Mouse (Mus musculus) kidney, postnatal 0 days (tissue): ENCODE measurements around the gene Cdk17. TPM values are rescaled to one million over a fixed set of nuclear protein-coding genes. Genes with fewer than 3 reads are reported as not detected.

Experiments used
- ATAC-seq: fragments of 200-750 bp; cut with Nextera tagmentation; replicated peaks from 2 replicates; pipeline ENCODE4 v1.8.0; 2017; ENCODE audit warnings: low read depth, moderate number of reproducible peaks, moderate TSS enrichment, moderate library complexity; ENCODE audit not compliant: low FRiP score
- DNase-seq: peaks from one replicate; pipeline ENCODE4 v3.0.0-alpha.2; 2016; ENCODE audit warnings: low spot score
- H3K27ac ChIP-seq: fragments of 300-500 bp; sonication (generic); 2 replicates; pipeline ENCODE4 v1.5.1; 2014; ENCODE audit warnings: mild to moderate bottlenecking
- H3K27me3 ChIP-seq: fragments of 300-500 bp; sonication (generic); 2 replicates; pipeline ENCODE4 v1.6.1; 2014; ENCODE audit warnings: low read length, mixed read lengths; ENCODE audit not compliant: insufficient read depth
- H3K36me3 ChIP-seq: fragments of 300-500 bp; sonication (generic); 2 replicates; pipeline ENCODE4 v1.6.1; 2014; ENCODE audit warnings: low read length, mixed read lengths; ENCODE audit not compliant: insufficient read depth
- H3K4me1 ChIP-seq: fragments of 300-500 bp; sonication (generic); replicated peaks from 2 replicates; pipeline ENCODE4 v1.6.1; 2014; ENCODE audit warnings: antibody characterized with exemption, low read length, mixed read lengths; ENCODE audit not compliant: insufficient read depth
- H3K4me2 ChIP-seq: fragments of 300-500 bp; sonication (generic); 2 replicates; pipeline ENCODE4 v1.6.1; 2014; ENCODE audit warnings: mild to moderate bottlenecking, low read length, moderate library complexity, mixed read lengths
- H3K4me3 ChIP-seq: fragments of 300-500 bp; sonication (generic); replicated peaks from 2 replicates; pipeline ENCODE4 v1.5.1; 2014; ENCODE audit warnings: low read depth, low read length
- H3K9ac ChIP-seq: fragments of 300-500 bp; sonication (generic); 2 replicates; pipeline ENCODE4 v1.6.1; 2014; ENCODE audit warnings: low read depth, low read length
- H3K9me3 ChIP-seq: fragments of 300-500 bp; sonication (generic); replicated peaks from 2 replicates; pipeline ENCODE4 v1.6.1; 2016; ENCODE audit warnings: low read length, inconsistent platforms, mixed read lengths
- CTCF ChIP-seq: IDR thresholded peaks from 2 replicates; pipeline ENCODE4 v1.5.1; 2016; ENCODE audit warnings: antibody characterized with exemption, low read depth, mild to moderate bottlenecking, moderate library complexity
- WGBS: fragments of 180-500 bp; shearing (Covaris S2); extraction: QIAGEN DNeasy Blood & Tissue Kit; methylation state at CpG from one replicate; pipeline ENCODE4 v1.1.7; 2014; 5-methylcytosine and 5-hydroxymethylcytosine counted together
- polyA plus RNA-seq: library from polyadenylated mRNA; unstranded; fragments of >200 nt; fragmentation: Nextera tagmentation; extraction: Ambion mirVana; gene quantifications from 2 replicates; pipeline ENCODE4 v1.2.1, GENCODE M21; 2015

Gene Cdk17
- polyA plus RNA-seq, 1 experiment from 2014 or later, result 16.4 TPM

- DNase-seq, result peak; percentile 65
- 0 out of 2 replicates have a peak, but pooled peaks have one; percentile 31 for ATAC-seq
Observed at GRCm38 (mm10) chr10:93247902-93248301, 87.2 kb downstream of the Cdk17 start.

GRCm38 (mm10) chr10:93248416-93248815 is 87.7 kb downstream of the Cdk17 start:
- Histone ChIP-seq H3K27ac (no peak overlapping the region), H3K9ac (no peak overlapping the region), H3K27me3 (no peaks in the 10 kb centered on the region), H3K4me2 (no peak overlapping the region), H3K4me3 (no peak overlapping the region), H3K4me1 (0 out of 2 replicates have a peak, but pooled peaks cover 6% of the 10 kb centered on the region), H3K36me3 (0 out of 2 replicates have a peak, but pooled peaks cover 10% of the 10 kb centered on the region), H3K9me3 (no peaks in the 10 kb centered on the region)
- 76% methylated on average over 8 of the region's 8 CpGs for WGBS
- ATAC-seq (no peak), DNase-seq (no peak)
- TF ChIP-seq CTCF, result no peak

More at GRCm38 (mm10) chr10:93247902-93248301, 87.2 kb downstream of the Cdk17 start:
- 35% methylated on average over 6 of the region's 6 CpGs for WGBS
- TF ChIP-seq CTCF, result no peak
- no peak overlapping the region for H3K9ac ChIP-seq
- no peak overlapping the region for H3K4me3 ChIP-seq
- 0 out of 2 replicates have a peak, but pooled peaks cover 10% of the 10 kb centered on the region for H3K36me3 ChIP-seq
- H3K4me2 ChIP-seq, result no peak overlapping the region
- no peaks in the 10 kb centered on the region for H3K9me3 ChIP-seq
- H3K27ac ChIP-seq, result no peak overlapping the region
- 0 out of 2 replicates have a peak, but pooled peaks cover 6% of the 10 kb centered on the region for H3K4me1 ChIP-seq
- no peaks in the 10 kb centered on the region for H3K27me3 ChIP-seq

GRCm38 (mm10) chr10:93249901-93250300 is 89.2 kb downstream of the Cdk17 start:
- no peak overlapping the region for H3K9ac ChIP-seq
- DNase-seq (no peak), ATAC-seq (no peak)
- 79% methylated on average over 7 of the region's 7 CpGs for WGBS
- H3K36me3 ChIP-seq, result peaks cover 9% of the 10 kb centered on the region; the same call in 1 of the 2 replicates
- H3K9me3 ChIP-seq, result no peaks in the 10 kb centered on the region
- no peak overlapping the region for H3K4me3 ChIP-seq
- H3K4me2 ChIP-seq, result no peak overlapping the region
- TF ChIP-seq CTCF, result no peak
- 0 out of 2 replicates have a peak, but pooled peaks cover 6% of the 10 kb centered on the region for H3K4me1 ChIP-seq
- no peak overlapping the region for H3K27ac ChIP-seq
- no peaks in the 10 kb centered on the region for H3K27me3 ChIP-seq

- H3K9me3 ChIP-seq, result no peaks in the 10 kb centered on the region
- H3K4me2 ChIP-seq, result no peak overlapping the region
- no peak overlapping the region for H3K4me3 ChIP-seq
- peak overlapping the region; percentile 31 for H3K27ac ChIP-seq
- H3K36me3 ChIP-seq, result peaks cover 9% of the 10 kb centered on the region; the same call in 1 of the 2 replicates
- TF ChIP-seq CTCF, result no peak
- 0 out of 2 replicates have a peak, but pooled peaks cover 11% of the 10 kb centered on the region for H3K4me1 ChIP-seq
- DNase-seq, result no peak
- H3K27me3 ChIP-seq, result no peaks in the 10 kb centered on the region
- 54% methylated on average over 24 of the region's 24 CpGs for WGBS
- H3K9ac ChIP-seq, result no peak overlapping the region
- ATAC-seq, result no peak
Observed at GRCm38 (mm10) chr10:93250436-93251317, 90.0 kb downstream of the Cdk17 start.

GRCm38 (mm10) chr10:93251426-93251825 is 90.8 kb downstream of the Cdk17 start:
- 0 out of 2 replicates have a peak, but pooled peaks cover 11% of the 10 kb centered on the region for H3K4me1 ChIP-seq
- H3K4me2 ChIP-seq, result no peak overlapping the region
- peak overlapping the region; percentile 31 for H3K27ac ChIP-seq
- H3K36me3 ChIP-seq, result peaks cover 9% of the 10 kb centered on the region; the same call in 1 of the 2 replicates
- H3K9ac ChIP-seq, result no peak overlapping the region
- WGBS, result 73% methylated on average over 8 of the region's 8 CpGs
- no peaks in the 10 kb centered on the region for H3K27me3 ChIP-seq
- ATAC-seq (no peak), DNase-seq (no peak)
- no peaks in the 10 kb centered on the region for H3K9me3 ChIP-seq
- H3K4me3 ChIP-seq, result no peak overlapping the region
- TF ChIP-seq CTCF, result no peak

GRCm38 (mm10) chr10:93252661-93253060 is 92.0 kb downstream of the Cdk17 start:
- ATAC-seq, result no peak
- 0 out of 2 replicates have a peak, but pooled peaks cover 11% of the 10 kb centered on the region for H3K4me1 ChIP-seq
- WGBS, result 97% methylated on average over 2 of the region's 2 CpGs
- no peak overlapping the region for H3K27ac ChIP-seq
- TF ChIP-seq CTCF, result no peak
- H3K9me3 ChIP-seq, result no peaks in the 10 kb centered on the region
- no peak for DNase-seq
- H3K9ac ChIP-seq, result no peak overlapping the region
- no peak overlapping the region for H3K4me2 ChIP-seq
- no peaks in the 10 kb centered on the region for H3K27me3 ChIP-seq
- H3K4me3 ChIP-seq, result no peak overlapping the region
- H3K36me3 ChIP-seq, result peaks cover 6% of the 10 kb centered on the region; the same call in 1 of the 2 replicates
